Mouse (Mus musculus) forebrain, embryonic 13.5 days (tissue): ENCODE results near the gene Gm42957. TPM values are rescaled to one million over a fixed set of nuclear protein-coding genes. Genes with fewer than 3 reads are reported as not detected.
A peak's percentile ranks its signal among the peaks of the same experiment; 100 is the strongest.
"Not testable (repeated sequence)": the region's sequence is repeated elsewhere in the genome, so short reads cannot be mapped to it uniquely, and the experiment has no call there.

ENCODE experiments used
- ATAC-seq: fragments of 200-750 bp; cut with Nextera tagmentation; 2 replicates; pipeline ENCODE4 v1.8.0; 2017
- H3K27ac ChIP-seq: fragments of 300-500 bp; sonication (generic); 2 replicates; pipeline ENCODE4 v1.5.1; 2015; ENCODE audit warnings: inconsistent platforms, mild to moderate bottlenecking, moderate library complexity
- H3K27me3 ChIP-seq: fragments of 300-500 bp; sonication (generic); 2 replicates; pipeline ENCODE4 v1.6.1; 2015; ENCODE audit warnings: mild to moderate bottlenecking, inconsistent platforms
- H3K36me3 ChIP-seq: fragments of 300-500 bp; sonication (generic); 2 replicates; pipeline ENCODE4 v1.6.1; 2015; ENCODE audit warnings: mild to moderate bottlenecking, inconsistent platforms; ENCODE audit not compliant: poor library complexity, severe bottlenecking
- H3K4me1 ChIP-seq: fragments of 300-500 bp; sonication (generic); 2 replicates; pipeline ENCODE4 v1.6.1; 2015; ENCODE audit warnings: inconsistent platforms
- H3K4me2 ChIP-seq: fragments of 300-500 bp; sonication (generic); 2 replicates; pipeline ENCODE4 v1.6.1; 2015; ENCODE audit warnings: inconsistent platforms, mild to moderate bottlenecking, moderate library complexity
- H3K4me3 ChIP-seq: fragments of 300-500 bp; sonication (generic); 2 replicates; pipeline ENCODE4 v1.5.1; 2015; ENCODE audit warnings: mild to moderate bottlenecking, inconsistent platforms
- H3K9ac ChIP-seq: fragments of 300-500 bp; sonication (generic); 2 replicates; pipeline ENCODE4 v1.6.1; 2015; ENCODE audit warnings: mild to moderate bottlenecking, inconsistent platforms
- H3K9me3 ChIP-seq: fragments of 300-500 bp; sonication (generic); replicated peaks from 2 replicates; pipeline ENCODE4 v1.6.1; 2016; ENCODE audit warnings: inconsistent platforms
- WGBS: fragments of 180-500 bp; shearing (Covaris S2); methylation state at CpG from one replicate; pipeline ENCODE4 v1.1.7; 2015; 5-methylcytosine and 5-hydroxymethylcytosine counted together
- polyA plus RNA-seq: library from polyadenylated mRNA; unstranded; fragments of >200 nt; fragmentation: Nextera tagmentation; extraction: Ambion mirVana; gene quantifications from 2 replicates; pipeline ENCODE4 v1.2.1, GENCODE M21; 2015

Gm42957 gene
- polyA plus RNA-seq, 1 experiment from 2014 or later, result 0.10 TPM

- H3K27me3 ChIP-seq, result peaks cover 25% of the 10 kb centered on the region
- H3K27ac ChIP-seq, result no peak overlapping the region
- H3K4me1 ChIP-seq, result peaks cover 10% of the 10 kb centered on the region; the same call in 1 of the 2 replicates
- no peaks in the 10 kb centered on the region for H3K9me3 ChIP-seq
- WGBS, result 15% methylated on average over 12 of the region's 12 CpGs
- H3K4me2 ChIP-seq, result no peak overlapping the region
- ATAC-seq, result peak; percentile 50; the same call in 1 of the 2 replicates
- H3K36me3 ChIP-seq, result no peaks in the 10 kb centered on the region
- no peak overlapping the region for H3K4me3 ChIP-seq
- no peak overlapping the region for H3K9ac ChIP-seq
Measured at GRCm38 (mm10) chr3:96680269-96680956, 45.1 kb downstream of the Gm42957 start.

GRCm38 (mm10) chr3:96683496-96683895 lies 48.2 kb downstream of the Gm42957 start:
- Histone ChIP-seq H3K27ac (no peak overlapping the region), H3K9ac (no peak overlapping the region), H3K4me1 (0 out of 2 replicates have a peak, but pooled peaks cover 6% of the 10 kb centered on the region), H3K9me3 (no peaks in the 10 kb centered on the region), H3K4me2 (no peak overlapping the region), H3K36me3 (no peaks in the 10 kb centered on the region), H3K27me3 (peaks cover 25% of the 10 kb centered on the region), H3K4me3 (no peak overlapping the region)
- ATAC-seq, result no peak
- WGBS, result 96% methylated on average over 3 of the region's 3 CpGs

GRCm38 (mm10) chr3:96684151-96684821 lies 49.0 kb downstream of the Gm42957 start:
- WGBS, result 60% methylated on average over 17 of the region's 17 CpGs
- ATAC-seq, result no peak
- Histone ChIP-seq H3K4me1 (0 out of 2 replicates have a peak, but pooled peaks cover 6% of the 10 kb centered on the region), H3K4me2 (peak overlapping the region; percentile 51), H3K9me3 (no peaks in the 10 kb centered on the region), H3K4me3 (peak overlapping the region; percentile 17; the same call in 1 of the 2 replicates), H3K9ac (no peak overlapping the region), H3K36me3 (no peaks in the 10 kb centered on the region), H3K27me3 (peaks cover 22% of the 10 kb centered on the region), H3K27ac (no peak overlapping the region)

DNA sequence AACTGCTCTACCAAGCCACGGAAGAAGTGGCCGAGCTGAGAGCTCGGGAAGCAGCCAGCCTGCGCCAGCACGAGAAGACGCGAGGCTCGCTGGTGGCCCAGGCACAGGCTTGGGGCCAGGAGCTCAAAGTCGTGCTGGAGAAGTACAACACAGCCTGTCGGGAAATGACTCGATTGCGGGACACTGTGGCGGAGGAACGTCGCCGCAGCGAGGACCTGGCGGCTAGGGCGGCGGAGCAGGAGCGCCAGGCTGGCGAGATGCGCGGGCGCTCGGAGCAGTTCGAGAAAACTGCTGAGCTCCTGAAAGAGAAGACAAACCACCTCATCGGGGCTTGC lies 49.5 kb downstream of the Gm42957 start:
- Histone ChIP-seq H3K4me2 (peak overlapping the region; percentile 51), H3K36me3 (no peaks in the 10 kb centered on the region), H3K9me3 (no peaks in the 10 kb centered on the region), H3K4me3 (peak overlapping the region; percentile 17; the same call in 1 of the 2 replicates), H3K27me3 (peaks cover 19% of the 10 kb centered on the region), H3K4me1 (0 out of 2 replicates have a peak, but pooled peaks cover 9% of the 10 kb centered on the region), H3K9ac (no peak overlapping the region), H3K27ac (no peak overlapping the region)
- 38% methylated on average over 28 of the region's 28 CpGs for WGBS
- ATAC-seq, result no peak

DNA sequence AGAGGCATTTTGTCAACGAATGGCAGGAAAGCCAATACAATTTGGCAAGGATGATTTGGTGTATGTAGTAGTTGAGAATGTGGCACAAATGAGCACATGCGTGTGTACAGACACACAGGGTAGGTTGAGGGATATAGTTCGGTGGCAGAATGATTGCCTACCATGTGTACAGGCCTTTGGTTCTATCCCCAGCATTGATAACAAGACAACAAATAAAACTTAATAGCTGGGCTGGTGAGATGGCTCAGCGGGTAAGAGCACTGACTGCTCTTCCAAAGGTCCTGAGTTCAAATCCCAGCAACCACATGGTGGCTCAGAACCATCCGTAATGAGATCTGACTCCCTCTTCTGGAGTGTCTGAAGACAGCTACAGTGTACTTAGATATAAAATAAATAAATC lies 50.8 kb downstream of the Gm42957 start:
- H3K4me3 ChIP-seq, result not testable (repeated sequence)

GRCm38 (mm10) chr3:96688854-96689253 lies 53.6 kb downstream of the Gm42957 start:
- Histone ChIP-seq H3K4me2 (no peak overlapping the region), H3K27me3 (peaks cover 12% of the 10 kb centered on the region), H3K4me3 (no peak overlapping the region), H3K4me1 (0 out of 2 replicates have a peak, but pooled peaks cover 4% of the 10 kb centered on the region), H3K9ac (no peak overlapping the region), H3K36me3 (no peaks in the 10 kb centered on the region), H3K27ac (no peak overlapping the region), H3K9me3 (no peaks in the 10 kb centered on the region)
- no peak for ATAC-seq
- 88% methylated on average over 11 of the region's 11 CpGs for WGBS

More for the DNA sequence above, 50.8 kb downstream of the Gm42957 start:
- ATAC-seq, H3K9me3 ChIP-seq, H3K27ac ChIP-seq, H3K36me3 ChIP-seq, H3K9ac ChIP-seq, H3K4me1 ChIP-seq, H3K4me2 ChIP-seq: not testable (repeated sequence)
- peaks cover 19% of the 10 kb centered on the region for H3K27me3 ChIP-seq
- 93% methylated on average over 5 of the region's 5 CpGs for WGBS

- no peaks in the 10 kb centered on the region for H3K27me3 ChIP-seq
- H3K27ac ChIP-seq, result no peak overlapping the region
- H3K4me2 ChIP-seq, result no peak overlapping the region
- H3K9me3 ChIP-seq, result no peaks in the 10 kb centered on the region
- no peak overlapping the region for H3K9ac ChIP-seq
- H3K4me3 ChIP-seq, result no peak overlapping the region
- H3K36me3 ChIP-seq, result no peaks in the 10 kb centered on the region
- 0 out of 2 replicates have a peak, but pooled peaks cover 4% of the 10 kb centered on the region for H3K4me1 ChIP-seq
- 44% methylated on average over 3 of the region's 3 CpGs for WGBS
- ATAC-seq, result no peak
Measured at GRCm38 (mm10) chr3:96690298-96690697, 55.0 kb downstream of the Gm42957 start.

DNA sequence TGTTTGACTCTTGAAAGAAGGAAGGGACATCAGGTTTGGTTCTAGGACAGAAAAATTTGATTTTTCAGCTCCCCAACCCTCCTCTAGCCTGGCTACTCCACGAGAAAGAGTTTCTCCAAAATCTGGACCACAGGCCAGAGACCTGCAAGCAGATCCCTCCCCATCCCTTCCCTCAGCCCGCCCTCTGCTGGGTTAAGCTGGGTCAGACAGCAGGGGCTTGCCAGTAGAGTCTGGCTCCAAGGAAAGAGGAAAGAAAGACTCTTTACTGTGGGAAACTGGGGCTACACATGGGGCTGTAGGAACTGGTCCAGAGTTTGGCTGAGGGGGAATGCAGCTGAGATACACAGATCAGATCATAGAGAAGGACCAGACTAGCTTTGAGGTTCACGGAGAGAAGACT lies 57.2 kb downstream of the Gm42957 start:
- no peaks in the 10 kb centered on the region for H3K36me3 ChIP-seq
- no peaks in the 10 kb centered on the region for H3K9me3 ChIP-seq
- no peaks in the 10 kb centered on the region for H3K27me3 ChIP-seq
- no peak overlapping the region for H3K27ac ChIP-seq
- ATAC-seq, result no peak
- no peak overlapping the region for H3K4me3 ChIP-seq
- WGBS, result 10% methylated on average over 3 of the region's 3 CpGs
- no peak overlapping the region for H3K9ac ChIP-seq
- H3K4me2 ChIP-seq, result no peak overlapping the region
- H3K4me1 ChIP-seq, result peaks cover 12% of the 10 kb centered on the region; the same call in 1 of the 2 replicates

DNA sequence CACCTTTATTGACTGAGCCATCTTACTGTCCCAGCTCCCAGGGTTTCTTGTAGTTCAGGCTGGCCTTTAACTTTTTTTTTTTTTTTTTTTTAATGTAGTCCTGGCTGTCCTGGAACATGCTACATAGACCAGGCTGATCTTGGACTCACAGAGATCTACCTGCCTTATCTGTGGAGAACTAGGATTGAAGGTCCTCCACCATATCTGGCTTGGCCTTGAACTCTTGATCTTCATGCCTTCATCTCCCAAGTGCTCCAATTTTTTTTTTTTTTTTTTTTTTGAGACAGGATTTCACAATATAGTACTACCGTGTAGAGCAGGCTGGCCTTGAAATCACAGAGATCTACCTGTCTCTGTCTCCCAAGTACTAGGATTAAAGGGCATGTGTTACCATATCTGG lies 58.3 kb downstream of the Gm42957 start:
- H3K36me3 ChIP-seq, result no peaks in the 10 kb centered on the region
- H3K4me1 ChIP-seq, result peaks cover 19% of the 10 kb centered on the region
- ATAC-seq, result no peak
- H3K4me2 ChIP-seq, result no peak overlapping the region
- no peak overlapping the region for H3K4me3 ChIP-seq
- 100% methylated on average over 1 of the region's 1 CpGs for WGBS
- H3K9me3 ChIP-seq, result no peaks in the 10 kb centered on the region
- no peak overlapping the region for H3K9ac ChIP-seq
- no peaks in the 10 kb centered on the region for H3K27me3 ChIP-seq
- H3K27ac ChIP-seq, result no peak overlapping the region

DNA sequence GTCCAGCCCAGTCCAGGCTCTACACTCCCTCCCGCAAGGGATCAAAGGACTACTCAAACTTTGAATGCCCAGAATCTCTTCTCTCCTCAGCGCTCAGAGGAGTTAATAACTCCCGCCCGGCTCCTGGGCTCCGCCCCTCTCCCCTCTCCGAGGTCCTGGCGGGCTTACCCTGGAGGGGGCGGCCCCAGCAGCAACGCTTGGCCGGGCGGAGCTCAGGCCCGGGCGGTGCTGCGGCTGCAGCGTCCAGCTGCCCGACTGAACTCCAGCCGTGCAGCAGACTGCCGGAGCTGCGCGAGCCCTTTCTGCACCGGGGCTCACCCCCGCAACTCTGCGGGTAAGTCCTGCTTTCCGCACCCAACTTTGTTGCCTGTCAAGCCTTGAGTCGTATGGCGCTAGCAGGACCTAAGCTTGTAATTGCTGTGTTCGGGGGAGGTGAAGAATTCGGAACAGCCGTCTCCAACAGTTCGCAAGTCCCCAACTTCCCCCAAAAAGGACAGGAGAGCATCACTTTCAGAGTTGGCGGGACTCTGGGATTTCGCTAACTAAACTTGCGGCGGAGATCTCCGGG lies 61.0 kb downstream of the Gm42957 start, which contains the start of gene Pias3:
Gene Pias3, plus strand, starts transcription at position 187 of the 568 bp plus-strand sequence.
- H3K27ac ChIP-seq, result peak within 1 kb of the TSS; percentile 91
- H3K9ac ChIP-seq, result peak within 1 kb of the TSS; percentile 88
- under 1% methylated on average over 35 of the region's 35 CpGs for WGBS
- peak within 1 kb of the TSS; percentile 83 for H3K4me3 ChIP-seq
- H3K4me2 ChIP-seq, result peak within 1 kb of the TSS; percentile 81
- H3K4me1 ChIP-seq, result peaks cover 15% of the 10 kb centered on the region
- peak; percentile 73 for ATAC-seq
- peaks cover 15% of the 10 kb centered on the region for H3K36me3 ChIP-seq
- H3K27me3 ChIP-seq, result no peaks in the 10 kb centered on the region
- no peaks in the 10 kb centered on the region for H3K9me3 ChIP-seq

DNA sequence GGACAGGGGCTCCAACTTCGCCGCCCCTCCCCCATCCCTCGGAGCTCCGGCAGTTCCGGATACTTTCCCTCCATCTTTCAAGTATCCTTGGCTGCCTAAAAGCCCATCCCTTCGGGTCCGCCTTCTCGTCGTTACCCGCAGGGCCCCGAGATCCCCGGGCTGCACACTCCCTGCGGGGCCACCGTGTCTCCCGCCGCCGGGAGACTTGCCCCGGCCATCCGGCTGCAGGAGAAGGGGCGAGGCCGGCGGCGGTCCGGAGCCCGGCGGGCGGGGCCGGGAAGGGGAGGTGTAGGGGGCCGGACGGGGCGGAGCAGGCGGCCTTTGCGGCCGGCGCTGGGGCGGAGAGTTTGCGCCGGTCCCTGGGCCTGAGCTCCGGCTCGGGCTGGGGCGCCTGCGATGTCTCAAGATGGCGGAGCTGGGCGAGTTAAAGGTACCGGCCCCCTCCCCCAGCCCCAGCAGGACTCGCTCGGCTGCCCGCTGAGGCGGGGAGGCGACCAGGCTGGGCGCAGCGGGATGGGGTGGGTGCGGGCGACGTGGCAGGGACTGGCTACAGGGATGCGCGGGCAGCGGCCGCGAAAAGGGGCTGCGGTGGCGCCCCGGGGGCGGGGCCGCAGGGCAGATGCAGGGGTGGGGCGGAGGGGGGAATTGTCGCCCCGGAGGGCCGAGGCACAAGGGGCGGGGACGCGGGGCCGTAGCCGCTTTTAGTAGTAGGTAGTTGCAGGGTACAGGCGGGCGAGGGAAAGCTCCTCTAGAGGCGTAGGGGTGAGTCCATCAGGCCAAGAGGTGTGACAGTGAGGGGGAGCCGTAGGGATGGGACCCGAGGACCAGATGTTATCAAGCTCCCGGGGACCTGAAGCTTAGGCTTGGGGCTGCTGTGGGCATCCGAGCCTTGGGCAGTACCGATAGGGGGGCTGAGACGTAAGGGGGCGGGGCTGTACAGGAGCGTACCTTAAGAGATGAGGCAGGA lies 61.8 kb downstream of the Gm42957 start:
- H3K4me3 ChIP-seq, result peak overlapping the region; percentile 83
- H3K27ac ChIP-seq, result peak overlapping the region; percentile 91
- no peaks in the 10 kb centered on the region for H3K9me3 ChIP-seq
- peak overlapping the region; percentile 88 for H3K9ac ChIP-seq
- no peaks in the 10 kb centered on the region for H3K27me3 ChIP-seq
- H3K36me3 ChIP-seq, result peaks cover 23% of the 10 kb centered on the region
- peak overlapping the region; percentile 81 for H3K4me2 ChIP-seq
- under 1% methylated on average over 74 of the region's 85 CpGs for WGBS
- H3K4me1 ChIP-seq, result peaks cover 15% of the 10 kb centered on the region
- ATAC-seq, result peak; percentile 92
